Mouse (Mus musculus): ENCODE data around the gene Plpp1. TPM values are rescaled to one million over a fixed set of nuclear protein-coding genes. Genes with fewer than 3 reads are reported as not detected.

The Plpp1 gene
- polyA plus RNA-seq, 2 experiments = 48.8 to 70.9 TPM

- no peak for ATAC-seq (ENCODE audit: low FRiP score, low read depth)
- Histone ChIP-seq H3K27me3 (ENCODE audit: control insufficient read depth, insufficient read depth, low read length) (no peaks in the 10 kb centered on the region), H3K36me3 (ENCODE audit: control insufficient read depth, insufficient read depth, low read length) (no peaks in the 10 kb centered on the region), H3K9ac (ENCODE audit: low read depth, low read length, severe bottlenecking) (no peak overlapping the region), H3K27ac (replicated peaks; ENCODE audit: low read depth, low read length) (no peak overlapping the region), H3K9me3 (ENCODE audit: control insufficient read depth, low read length) (no peaks in the 10 kb centered on the region), H3K4me1 (ENCODE audit: control insufficient read depth, insufficient read depth, low read length) (no peaks in the 10 kb centered on the region; the same call in 1 of the 2 replicates), H3K4me3 (replicated peaks; ENCODE audit: low read length) (no peak overlapping the region), H3K4me2 (replicated peaks; ENCODE audit: low read depth, low read length, severe bottlenecking) (no peak overlapping the region)
- TF ChIP-seq POLR2A (IDR thresholded peaks at IDR 0.05; ENCODE audit: borderline replicate concordance, extremely low read depth, insufficient read depth, insufficient read length) = no peak
- DNase-seq (ENCODE audit: low spot score) = peak; percentile 21
- 45% methylated on average over 3 of the region's 3 CpGs for WGBS
Observed at GRCm38 (mm10) chr13:112833895-112834263, 33.3 kb downstream of the Plpp1 start.

DNA sequence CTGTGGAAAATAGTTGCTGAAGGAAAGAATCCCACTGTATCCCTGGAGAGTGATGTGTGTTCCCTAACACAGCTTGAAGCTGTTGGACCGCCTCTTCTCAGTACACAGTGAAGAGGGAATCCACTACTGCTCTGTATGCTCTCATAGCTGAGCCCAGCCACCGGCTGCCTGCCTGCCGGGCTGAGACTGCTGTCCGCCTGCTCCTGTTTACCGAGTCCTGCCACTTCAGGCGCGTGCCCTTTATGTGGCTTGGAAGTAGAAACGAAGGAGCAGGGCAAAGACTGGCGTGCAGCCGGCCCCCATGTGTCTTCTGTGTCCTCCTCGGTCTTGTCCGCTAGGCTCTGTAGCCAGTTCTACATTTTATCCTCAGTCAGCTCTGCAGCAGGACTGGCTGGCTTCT, 34.5 kb downstream of the Plpp1 start:
- DNase-seq (ENCODE audit: low spot score) = no peak
- no peaks in the 10 kb centered on the region for H3K36me3 ChIP-seq (ENCODE audit: control insufficient read depth, insufficient read depth, low read length)
- no peak overlapping the region for H3K9ac ChIP-seq (ENCODE audit: low read depth, low read length, severe bottlenecking)
- no peak overlapping the region for H3K27ac ChIP-seq (replicated peaks; ENCODE audit: low read depth, low read length)
- 44% methylated on average over 12 of the region's 12 CpGs for WGBS
- 0 out of 2 replicates have a peak, but pooled peaks have one; percentile 30 for ATAC-seq (ENCODE audit: low FRiP score, low read depth)
- H3K9me3 ChIP-seq (ENCODE audit: control insufficient read depth, low read length) = no peaks in the 10 kb centered on the region
- no peaks in the 10 kb centered on the region; the same call in 1 of the 2 replicates for H3K4me1 ChIP-seq (ENCODE audit: control insufficient read depth, insufficient read depth, low read length)
- TF ChIP-seq POLR2A (IDR thresholded peaks at IDR 0.05; ENCODE audit: borderline replicate concordance, extremely low read depth, insufficient read depth, insufficient read length) = no peak
- no peak overlapping the region for H3K4me3 ChIP-seq (replicated peaks; ENCODE audit: low read length)
- no peak overlapping the region for H3K4me2 ChIP-seq (replicated peaks; ENCODE audit: low read depth, low read length, severe bottlenecking)
- H3K27me3 ChIP-seq (ENCODE audit: control insufficient read depth, insufficient read depth, low read length) = no peaks in the 10 kb centered on the region

GRCm38 (mm10) chr13:112836951-112837350, 36.4 kb downstream of the Plpp1 start:
- H3K27me3 ChIP-seq (ENCODE audit: control insufficient read depth, insufficient read depth, low read length) = no peaks in the 10 kb centered on the region
- no peak for DNase-seq (ENCODE audit: low spot score)

DNA sequence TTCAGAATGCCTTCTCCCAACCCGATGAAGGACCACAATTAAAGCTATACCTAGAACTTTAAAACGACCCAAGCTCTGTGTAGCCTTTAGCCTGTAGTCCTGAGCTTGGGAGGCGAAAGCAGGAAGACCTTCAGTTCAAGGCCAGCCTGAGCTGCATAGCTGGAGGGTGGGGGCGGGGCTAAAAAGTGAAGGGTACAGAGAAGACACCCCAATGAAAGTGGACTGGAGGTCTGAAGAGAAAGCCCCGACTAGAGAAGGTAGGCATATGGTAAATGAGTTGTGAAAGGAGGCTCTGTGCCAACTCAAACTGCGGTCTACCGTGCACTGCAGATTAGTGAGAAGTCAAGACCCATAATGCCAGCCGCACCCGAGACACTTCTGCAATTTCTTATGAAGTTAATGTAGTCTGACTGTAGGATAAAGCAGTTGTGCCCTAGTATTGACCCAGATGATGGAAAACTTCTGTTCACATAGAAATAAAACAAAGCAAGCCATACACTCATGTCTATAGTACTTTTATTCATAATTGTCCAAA, 37.1 kb downstream of the Plpp1 start:
- H3K27ac ChIP-seq (replicated peaks; ENCODE audit: low read depth, low read length) = no peak overlapping the region
- no peaks in the 10 kb centered on the region; the same call in 1 of the 2 replicates for H3K4me1 ChIP-seq (ENCODE audit: control insufficient read depth, insufficient read depth, low read length)
- no peak for DNase-seq (ENCODE audit: low spot score)
- no peak overlapping the region for H3K4me3 ChIP-seq (replicated peaks; ENCODE audit: low read length)
- no peaks in the 10 kb centered on the region for H3K27me3 ChIP-seq (ENCODE audit: control insufficient read depth, insufficient read depth, low read length)
- no peak for TF ChIP-seq POLR2A (IDR thresholded peaks at IDR 0.05; ENCODE audit: borderline replicate concordance, extremely low read depth, insufficient read depth, insufficient read length)
- H3K9me3 ChIP-seq (ENCODE audit: control insufficient read depth, low read length) = no peaks in the 10 kb centered on the region
- H3K36me3 ChIP-seq (ENCODE audit: control insufficient read depth, insufficient read depth, low read length) = no peaks in the 10 kb centered on the region; the same call in 1 of the 2 replicates
- no peak overlapping the region for H3K9ac ChIP-seq (ENCODE audit: low read depth, low read length, severe bottlenecking)
- no peak overlapping the region for H3K4me2 ChIP-seq (replicated peaks; ENCODE audit: low read depth, low read length, severe bottlenecking)
- 75% methylated on average over 9 of the region's 9 CpGs for WGBS
- no peak for ATAC-seq (ENCODE audit: low FRiP score, low read depth)

More at GRCm38 (mm10) chr13:112836951-112837350, 36.4 kb downstream of the Plpp1 start:
- H3K27ac ChIP-seq (replicated peaks; ENCODE audit: low read depth, low read length) = no peak overlapping the region
- H3K9ac ChIP-seq (ENCODE audit: low read depth, low read length, severe bottlenecking) = no peak overlapping the region
- H3K4me3 ChIP-seq (replicated peaks; ENCODE audit: low read length) = no peak overlapping the region
- H3K36me3 ChIP-seq (ENCODE audit: control insufficient read depth, insufficient read depth, low read length) = no peaks in the 10 kb centered on the region
- no peaks in the 10 kb centered on the region; the same call in 1 of the 2 replicates for H3K4me1 ChIP-seq (ENCODE audit: control insufficient read depth, insufficient read depth, low read length)
- ATAC-seq (ENCODE audit: low FRiP score, low read depth) = no peak
- WGBS = 79% methylated on average over 2 of the region's 2 CpGs
- H3K9me3 ChIP-seq (ENCODE audit: control insufficient read depth, low read length) = no peaks in the 10 kb centered on the region
- no peak for TF ChIP-seq POLR2A (IDR thresholded peaks at IDR 0.05; ENCODE audit: borderline replicate concordance, extremely low read depth, insufficient read depth, insufficient read length)
- no peak overlapping the region for H3K4me2 ChIP-seq (replicated peaks; ENCODE audit: low read depth, low read length, severe bottlenecking)

DNA sequence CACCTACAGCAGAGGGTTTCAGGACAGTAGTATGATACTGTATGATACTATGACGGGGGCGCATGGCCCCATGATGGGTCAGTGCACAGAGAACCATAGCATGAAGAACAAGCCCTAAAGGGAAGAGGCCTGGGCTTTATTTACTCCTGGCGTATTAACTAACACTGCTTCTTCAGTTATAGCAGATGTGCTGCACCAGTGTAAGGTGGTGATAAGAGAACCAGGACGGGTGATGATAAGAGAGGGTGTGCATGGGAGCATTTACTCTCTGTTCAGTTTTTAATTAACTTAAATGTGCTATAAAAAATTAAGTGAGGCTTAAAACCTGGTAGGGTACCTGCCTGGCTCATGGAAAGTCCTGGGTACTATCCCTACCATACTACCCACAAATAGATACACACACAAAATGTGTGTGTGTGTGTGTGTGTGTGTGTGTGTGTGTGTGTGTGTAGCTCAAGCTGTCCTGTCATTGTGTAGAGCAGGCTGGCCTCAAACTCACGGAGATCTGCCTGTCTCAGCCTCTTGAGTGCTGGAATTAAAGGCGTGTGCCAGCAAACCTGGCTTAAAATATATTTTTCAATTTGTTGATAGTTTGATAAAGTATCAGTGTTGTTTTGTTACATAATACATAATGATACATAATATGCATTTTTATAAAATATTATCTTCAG, 38.1 kb downstream of the Plpp1 start:
- Histone ChIP-seq H3K4me1 (ENCODE audit: control insufficient read depth, insufficient read depth, low read length) (no peaks in the 10 kb centered on the region; the same call in 1 of the 2 replicates), H3K9me3 (ENCODE audit: control insufficient read depth, low read length) (no peaks in the 10 kb centered on the region), H3K36me3 (ENCODE audit: control insufficient read depth, insufficient read depth, low read length) (no peaks in the 10 kb centered on the region; the same call in 1 of the 2 replicates), H3K27me3 (ENCODE audit: control insufficient read depth, insufficient read depth, low read length) (no peaks in the 10 kb centered on the region), H3K9ac (ENCODE audit: low read depth, low read length, severe bottlenecking) (no peak overlapping the region), H3K27ac (replicated peaks; ENCODE audit: low read depth, low read length) (no peak overlapping the region), H3K4me2 (replicated peaks; ENCODE audit: low read depth, low read length, severe bottlenecking) (no peak overlapping the region), H3K4me3 (replicated peaks; ENCODE audit: low read length) (no peak overlapping the region)
- ATAC-seq (ENCODE audit: low FRiP score, low read depth) (no peak), DNase-seq (ENCODE audit: low spot score) (no peak)
- TF ChIP-seq POLR2A (IDR thresholded peaks at IDR 0.05; ENCODE audit: borderline replicate concordance, extremely low read depth, insufficient read depth, insufficient read length) = no peak
- WGBS = 93% methylated on average over 6 of the region's 6 CpGs

Measured in limb, embryonic 14.5 days (tissue).